Mouse (Mus musculus): ENCODE results near the gene Mpp3. TPM values are rescaled to one million over a fixed set of nuclear protein-coding genes. Genes with fewer than 3 reads are reported as not detected.

Gene Mpp3
- total and polyA plus RNA-seq, 3 experiments: 0.12 to 3.8 (median 0.31) TPM

- no peak overlapping the region for H3K9ac ChIP-seq (ENCODE audit: insufficient read depth, low read depth)
- H3K9me3 ChIP-seq (replicated peaks; ENCODE audit: low read length): peaks cover 4% of the 10 kb centered on the region
- peaks cover 6 to 32% of the 10 kb centered on the region in 2 experiments; a peak in 3 of 4 replicates for H3K4me1 ChIP-seq (ENCODE audit: control insufficient read depth in 1 of 2, insufficient read depth in 2 of 2)
- H3K27me3 ChIP-seq (replicated peaks): peaks cover under 1% of the 10 kb centered on the region
- H3K36me3 ChIP-seq (replicated peaks in 1 of 2; ENCODE audit: control insufficient read depth in 1 of 2, insufficient read depth in 1 of 2, low read length in 1 of 2): peaks cover 7 to 56% of the 10 kb centered on the region in 2 experiments
- no peak for DNase-seq (ENCODE audit: extremely low read depth)
- in situ Hi-C loops (cut with MboI; ENCODE audit: low pct_ligation_motif_present, low pct_unique_long_range_greater_than_20kb, low sequenced_read_pairs) (loop anchor here (5.0 kb wide), 1 partner anchor 161 kb away; no protein-coding TSS in a partner anchor), dilution Hi-C loops (cut with MboI; ENCODE audit: extremely low pct_ligation_motif_present, extremely low pct_unique_long_range_greater_than_20kb, low sequenced_read_pairs) (no loop called here)
- no peak overlapping the region for H3K4me3 ChIP-seq (replicated peaks in 1 of 3; ENCODE audit: low read depth in 2 of 3, low read length in 2 of 3, poor library complexity in 1 of 3)
- no peak overlapping the region for H3K27ac ChIP-seq (ENCODE audit: insufficient read depth, low read depth)
- no peaks in the 10 kb centered on the region for H3K79me2 ChIP-seq (replicated peaks; ENCODE audit: control insufficient read depth, extremely low read depth, insufficient read depth, poor library complexity, severe bottlenecking)
- TF ChIP-seq RCOR1 (conservative IDR thresholded peaks at IDR 0.05; ENCODE audit: low read depth, low read length): no peak
- H3K4me2 ChIP-seq (ENCODE audit: insufficient read depth, low read depth, poor library complexity, severe bottlenecking): no peak overlapping the region
Measured at GRCm38 (mm10) chr11:101973496-101973895, 54.8 kb downstream of the Mpp3 start.

GRCm38 (mm10) chr11:101972651-101973050 lies 55.6 kb downstream of the Mpp3 start:
- no peak overlapping the region for H3K4me3 ChIP-seq (replicated peaks in 1 of 3; ENCODE audit: low read depth in 2 of 3, low read length in 2 of 3, poor library complexity in 1 of 3)
- no peaks in the 10 kb centered on the region for H3K79me2 ChIP-seq (replicated peaks; ENCODE audit: control insufficient read depth, extremely low read depth, insufficient read depth, poor library complexity, severe bottlenecking)
- no peak for DNase-seq (ENCODE audit: extremely low read depth)
- H3K36me3 ChIP-seq (replicated peaks in 1 of 2; ENCODE audit: control insufficient read depth in 1 of 2, insufficient read depth in 1 of 2, low read length in 1 of 2): peaks cover 7 to 47% of the 10 kb centered on the region in 2 experiments
- dilution Hi-C loops (cut with MboI; ENCODE audit: extremely low pct_ligation_motif_present, extremely low pct_unique_long_range_greater_than_20kb, low sequenced_read_pairs): no loop called here
- no peak overlapping the region for H3K27ac ChIP-seq (ENCODE audit: insufficient read depth, low read depth)
- no peak overlapping the region for H3K9ac ChIP-seq (ENCODE audit: insufficient read depth, low read depth)
- peaks cover 6 to 32% of the 10 kb centered on the region in 2 experiments; a peak in 3 of 4 replicates for H3K4me1 ChIP-seq (ENCODE audit: control insufficient read depth in 1 of 2, insufficient read depth in 2 of 2)
- in situ Hi-C loops (cut with MboI; ENCODE audit: low pct_ligation_motif_present, low pct_unique_long_range_greater_than_20kb, low sequenced_read_pairs): loop anchor here (5.0 kb wide), 1 partner anchor 160 kb away; no protein-coding TSS in a partner anchor
- peaks cover 8% of the 10 kb centered on the region for H3K27me3 ChIP-seq (replicated peaks)
- no peak for TF ChIP-seq TCF12 (IDR thresholded peaks at IDR 0.05; ENCODE audit: low read depth, low read length)
- no peak for TF ChIP-seq ELF1 (IDR thresholded peaks at IDR 0.05; ENCODE audit: low read depth, low read length)
- TF ChIP-seq MAX (IDR thresholded peaks at IDR 0.05; ENCODE audit: low read length): no peak
- TF ChIP-seq POLR2AphosphoS2 (IDR thresholded peaks at IDR 0.05; ENCODE audit: low read depth, low read length): no peak
- TF ChIP-seq UBTF (IDR thresholded peaks at IDR 0.05; ENCODE audit: low read depth, low read length): no peak
- TF ChIP-seq MXI1 (IDR thresholded peaks at IDR 0.05; ENCODE audit: low read depth, low read length): no peak
- no peak for TF ChIP-seq BHLHE40 (IDR thresholded peaks at IDR 0.05; ENCODE audit: low read depth, low read length)
- TF ChIP-seq MYC (IDR thresholded peaks at IDR 0.05; ENCODE audit: low read depth, low read length): no peak
- no peak for TF ChIP-seq JUN (IDR thresholded peaks at IDR 0.05; ENCODE audit: insufficient read depth, low read depth, low read length)
- no peak for TF ChIP-seq USF2 (conservative IDR thresholded peaks at IDR 0.05; ENCODE audit: low read depth, low read length)
- TF ChIP-seq NELFE (IDR thresholded peaks at IDR 0.05; ENCODE audit: low read depth, low read length): no peak
- no peak for TF ChIP-seq SIN3A (IDR thresholded peaks at IDR 0.05; ENCODE audit: low read length)
- no peak for TF ChIP-seq RAD21 (IDR thresholded peaks at IDR 0.05; ENCODE audit: low read depth, low read length)
- no peak overlapping the region for H3K4me2 ChIP-seq (ENCODE audit: insufficient read depth, low read depth, poor library complexity, severe bottlenecking)
- H3K9me3 ChIP-seq (replicated peaks; ENCODE audit: low read length): peaks cover 4% of the 10 kb centered on the region

Data from CH12.LX (cell line).